Mouse (Mus musculus) CH12.LX (cell line): ENCODE results near the gene Gne. TPM values are rescaled to one million over a fixed set of nuclear protein-coding genes. Genes with fewer than 3 reads are reported as not detected.

Experiments
- DNase-seq: peaks from one replicate; pipeline ENCODE4 v3.0.0-alpha.2; 2013; ENCODE audit errors: extremely low read depth
- H3K27ac ChIP-seq: 2 replicates; pipeline ENCODE4 v1.5.1; 2012; ENCODE audit warnings: low read depth, mild to moderate bottlenecking, control low read depth, moderate library complexity; ENCODE audit not compliant: insufficient read depth
- H3K27me3 ChIP-seq: replicated peaks from 2 replicates; pipeline ENCODE3; 2012; ENCODE audit warnings: inconsistent platforms
- H3K36me3 ChIP-seq, 2 experiments: replicated peaks in 1 of 2; 2 replicates each; pipeline versions ENCODE3 to v1.6.1; 2012; ENCODE audit warnings: inconsistent platforms in 1 of 2, low read length in 1 of 2, mild to moderate bottlenecking in 1 of 2, mixed read lengths in 1 of 2, moderate library complexity in 1 of 2; ENCODE audit not compliant: control insufficient read depth in 1 of 2, insufficient read depth in 1 of 2
- H3K4me1 ChIP-seq, 2 experiments: 2 replicates each; pipeline ENCODE4 v1.6.1; 2012; ENCODE audit warnings: inconsistent platforms in 1 of 2, moderate library complexity in 1 of 2; ENCODE audit not compliant: insufficient read depth in 2 of 2, control insufficient read depth in 1 of 2
- H3K4me2 ChIP-seq: 2 replicates; pipeline ENCODE4 v1.6.1; 2012; ENCODE audit warnings: low read depth, mild to moderate bottlenecking, control low read depth; ENCODE audit not compliant: poor library complexity, insufficient read depth, severe bottlenecking
- H3K4me3 ChIP-seq, 3 experiments: fragments of 150-350 bp in 1 of 3; sonication (generic) in 1 of 3; replicated peaks in 1 of 3; 2 replicates each; pipeline versions ENCODE3 to v1.5.1; 2011 to 2012; ENCODE audit warnings: low read depth in 2 of 3, low read length in 2 of 3, mild to moderate bottlenecking in 2 of 3, moderate library complexity in 2 of 3, control low read depth in 1 of 3, improper control_type of control experiment in 1 of 3, inconsistent platforms in 1 of 3, mixed read lengths in 1 of 3; ENCODE audit not compliant: poor library complexity in 1 of 3
- H3K79me2 ChIP-seq: replicated peaks from 2 replicates; pipeline ENCODE4 v1.6.1; 2012; ENCODE audit warnings: mild to moderate bottlenecking, moderate library complexity; ENCODE audit not compliant: control insufficient read depth, poor library complexity, insufficient read depth, severe bottlenecking; ENCODE audit errors: extremely low read depth
- H3K9ac ChIP-seq: 2 replicates; pipeline ENCODE4 v1.6.1; 2012; ENCODE audit warnings: low read depth, mild to moderate bottlenecking, control low read depth, moderate library complexity; ENCODE audit not compliant: insufficient read depth
- H3K9me3 ChIP-seq: replicated peaks from 2 replicates; pipeline ENCODE3; 2012; ENCODE audit warnings: low read length, inconsistent platforms, mixed read lengths
- CHD1 ChIP-seq: IDR thresholded peaks from 2 replicates; pipeline ENCODE4 v1.6.1; 2012; ENCODE audit warnings: low read depth, low read length, improper control_type of control experiment, inconsistent platforms
- CTCF ChIP-seq, 2 experiments: IDR thresholded peaks in 1 of 2; conservative IDR thresholded peaks in 1 of 2; 2 replicates each; pipeline ENCODE4 v1.5.1; 2011 to 2012; ENCODE audit warnings: low read depth in 2 of 2, low read length in 2 of 2, improper control_type of control experiment in 1 of 2, inconsistent platforms in 1 of 2, mild to moderate bottlenecking in 1 of 2, moderate library complexity in 1 of 2
- E2F4 ChIP-seq: IDR thresholded peaks from 2 replicates; pipeline ENCODE4 v1.6.1; 2011; ENCODE audit warnings: low read depth, low read length, improper control_type of control experiment; ENCODE audit not compliant: insufficient replicate concordance
- ELF1 ChIP-seq: IDR thresholded peaks from 2 replicates; pipeline ENCODE4 v1.6.1; 2014; ENCODE audit warnings: low read depth, mild to moderate bottlenecking, inconsistent platforms, low read length, improper control_type of control experiment
- ETS1 ChIP-seq: conservative IDR thresholded peaks from 2 replicates; pipeline ENCODE4 v1.6.1; 2012; ENCODE audit warnings: low read depth, mild to moderate bottlenecking, inconsistent platforms, low read length, improper control_type of control experiment, moderate library complexity
- IRF4 ChIP-seq: IDR thresholded peaks from 2 replicates; pipeline ENCODE4 v1.6.1; 2014; ENCODE audit warnings: low read depth, mild to moderate bottlenecking, inconsistent platforms, low read length, improper control_type of control experiment
- KAT2A ChIP-seq: IDR thresholded peaks from 2 replicates; pipeline ENCODE4 v1.6.1; 2012; ENCODE audit warnings: low read length, improper control_type of control experiment, inconsistent platforms; ENCODE audit not compliant: insufficient replicate concordance
- MXI1 ChIP-seq: IDR thresholded peaks from 2 replicates; pipeline ENCODE4 v1.6.1; 2011; ENCODE audit warnings: mild to moderate bottlenecking, low read depth, low read length, improper control_type of control experiment
- MYC ChIP-seq: IDR thresholded peaks from 2 replicates; pipeline ENCODE4 v1.6.1; 2011; ENCODE audit warnings: low read depth, mild to moderate bottlenecking, improper control_type of control experiment, low read length
- NRF1 ChIP-seq: IDR thresholded peaks from 2 replicates; pipeline ENCODE4 v1.6.1; 2014; ENCODE audit warnings: low read depth, mild to moderate bottlenecking, inconsistent platforms, low read length, improper control_type of control experiment, moderate library complexity
- RAD21 ChIP-seq: IDR thresholded peaks from 2 replicates; pipeline ENCODE4 v1.6.1; 2011; ENCODE audit warnings: low read depth, mild to moderate bottlenecking, low read length, improper control_type of control experiment, moderate library complexity
- RCOR1 ChIP-seq: conservative IDR thresholded peaks from 2 replicates; pipeline ENCODE4 v1.6.1; 2012; ENCODE audit warnings: low read depth, mild to moderate bottlenecking, inconsistent platforms, low read length, improper control_type of control experiment
- SMC3 ChIP-seq: IDR thresholded peaks from 2 replicates; pipeline ENCODE4 v1.6.1; 2011; ENCODE audit warnings: low read depth, low read length, improper control_type of control experiment
- UBTF ChIP-seq: IDR thresholded peaks from 2 replicates; pipeline ENCODE4 v1.6.1; 2012; ENCODE audit warnings: low read depth, mild to moderate bottlenecking, inconsistent platforms, low read length, improper control_type of control experiment, moderate library complexity
- ZC3H11A ChIP-seq: IDR thresholded peaks from 2 replicates; pipeline ENCODE4 v1.6.1; 2012; ENCODE audit warnings: low read depth, mild to moderate bottlenecking, inconsistent platforms, low read length, improper control_type of control experiment
- ZKSCAN1 ChIP-seq: IDR thresholded peaks from 2 replicates; pipeline ENCODE4 v1.6.1; 2012; ENCODE audit warnings: low read depth, inconsistent platforms, low read length, improper control_type of control experiment, borderline replicate concordance
- dilution Hi-C: fragments of 300-500 bp; cut with MboI; formaldehyde crosslinking; loops from 2 replicates; pipeline ENCODE4 v1.14.3; 2020; ENCODE audit warnings: low sequenced_read_pairs; ENCODE audit not compliant: extremely low pct_unique_long_range_greater_than_20kb, extremely low pct_ligation_motif_present
- in situ Hi-C: fragments of 300-500 bp; cut with MboI; formaldehyde crosslinking; loops from 3 replicates; pipeline ENCODE4 v1.14.3; 2019; ENCODE audit warnings: low sequenced_read_pairs, low pct_ligation_motif_present, low pct_unique_long_range_greater_than_20kb, mixed read lengths
- polyA plus RNA-seq: library from polyadenylated mRNA; unstranded; fragments of >175 nt; gene quantifications from 2 replicates; pipeline ENCODE4 v1.2.1, GENCODE M21; 2012; ENCODE audit warnings: low read depth; ENCODE audit not compliant: insufficient read length
- total RNA-seq, 2 experiments: library from RNA; depleted of rRNA; stranded (reverse); fragments of 300-350 nt in 1 of 2; fragments of >200 nt in 1 of 2; gene quantifications; 2 replicates each; pipeline ENCODE4 v1.2.3; 2012 to 2014

Gne gene
- total and polyA plus RNA-seq, 3 experiments = 34.4 to 37.1 (median 35.3) TPM

- Histone ChIP-seq H3K79me2 (no peaks in the 10 kb centered on the region), H3K4me3 (no peak overlapping the region), H3K27ac (no peak overlapping the region), H3K36me3 (no peaks in the 10 kb centered on the region), H3K4me1 (no peaks in the 10 kb centered on the region), H3K9me3 (no peaks in the 10 kb centered on the region), H3K4me2 (no peak overlapping the region), H3K9ac (no peak overlapping the region), H3K27me3 (no peaks in the 10 kb centered on the region)
- no peak for TF ChIP-seq KAT2A
- TF ChIP-seq ZC3H11A = no peak
- TF ChIP-seq MYC = no peak
- TF ChIP-seq CHD1 = no peak
- TF ChIP-seq IRF4 = no peak
- in situ Hi-C loops (no loop called here), dilution Hi-C loops (no loop called here)
- DNase-seq = no peak
Observed at GRCm38 (mm10) chr4:44092359-44092758, 8.4 kb upstream of the Gne start.

DNA sequence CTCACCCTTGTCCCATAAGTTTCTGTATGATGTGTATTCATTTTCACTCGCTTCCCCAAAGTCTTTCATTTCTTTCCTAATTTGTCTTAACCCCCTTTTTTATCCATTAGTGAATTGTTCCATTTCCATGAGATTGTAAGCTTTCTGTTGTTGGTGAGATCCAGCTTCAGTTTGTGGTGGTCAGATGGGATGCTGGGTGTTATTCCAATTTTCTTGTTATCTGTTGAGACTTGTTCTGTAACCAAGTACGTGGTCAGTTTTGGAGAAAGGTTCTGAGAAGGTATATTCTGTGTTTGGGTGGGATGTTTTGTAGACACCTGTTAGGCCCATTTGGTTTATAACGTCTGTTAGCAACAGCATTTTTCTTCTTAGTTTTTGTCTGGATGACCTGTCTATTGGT, 1.6 kb upstream of the Gne start:
- no peak for DNase-seq
- H3K9ac ChIP-seq = no peak overlapping the region
- TF ChIP-seq ZKSCAN1 = no peak
- no peak for TF ChIP-seq ELF1
- TF ChIP-seq IRF4 = no peak
- TF ChIP-seq E2F4 = no peak
- no peak for TF ChIP-seq MXI1
- no peak for TF ChIP-seq RAD21
- no peak for TF ChIP-seq RCOR1
- TF ChIP-seq UBTF = no peak
- H3K4me1 ChIP-seq = peaks cover 0 to 14% of the 10 kb centered on the region in 2 experiments; a peak in 2 of 4 replicates
- dilution Hi-C loops (no loop called here), in situ Hi-C loops (no loop called here)
- no peak overlapping the region for H3K27ac ChIP-seq
- peaks cover 3% of the 10 kb centered on the region for H3K27me3 ChIP-seq
- no peaks in the 10 kb centered on the region for H3K36me3 ChIP-seq
- H3K4me3 ChIP-seq = no peak overlapping the region
- H3K9me3 ChIP-seq = peaks cover 2% of the 10 kb centered on the region
- H3K4me2 ChIP-seq = no peak overlapping the region
- H3K79me2 ChIP-seq = no peaks in the 10 kb centered on the region

DNA sequence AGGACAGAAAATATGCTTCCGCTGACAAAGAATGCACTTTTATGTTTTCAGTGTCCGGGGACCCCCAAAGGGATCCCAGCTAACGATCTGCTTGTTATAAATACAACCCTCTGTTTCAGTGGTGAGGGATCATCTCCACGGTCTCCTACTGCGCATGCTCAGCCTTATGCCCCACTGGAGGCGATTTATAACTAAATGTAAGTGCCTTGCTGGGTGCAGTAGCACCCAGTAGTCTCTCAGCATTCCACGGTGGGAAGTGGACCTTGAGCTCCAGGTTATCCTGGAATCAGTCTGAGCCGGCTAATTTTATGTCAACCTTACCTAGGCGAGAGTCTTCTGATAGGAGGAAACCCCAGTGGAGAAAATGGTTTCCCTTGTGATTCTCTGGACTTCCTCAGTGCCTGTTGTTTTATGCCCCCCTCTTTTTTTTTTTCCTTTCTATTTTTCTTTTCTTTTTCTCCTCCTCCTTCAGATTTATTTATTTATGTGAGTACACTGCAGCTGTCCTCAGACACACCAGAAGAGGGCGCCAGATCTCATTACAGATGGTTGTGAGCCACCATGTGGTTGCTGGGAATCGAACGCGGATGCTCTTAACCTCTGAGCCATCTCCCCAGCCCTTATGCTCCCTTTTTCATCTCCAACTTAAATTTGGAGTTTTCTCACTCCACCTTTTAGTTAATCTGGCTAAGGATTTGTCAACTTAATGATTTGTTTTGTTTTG, 787 bp upstream of the Gne start:
- H3K4me2 ChIP-seq = peak overlapping the region; percentile 54
- peaks cover 3% of the 10 kb centered on the region for H3K27me3 ChIP-seq
- peak overlapping the region in 1 of 3 experiments; percentile 25 for H3K4me3 ChIP-seq
- dilution Hi-C loops = no loop called here
- H3K36me3 ChIP-seq = no peaks in the 10 kb centered on the region
- in situ Hi-C loops = no loop called here
- H3K9ac ChIP-seq = no peak overlapping the region
- no peak overlapping the region for H3K27ac ChIP-seq
- peaks cover 0 to 14% of the 10 kb centered on the region in 2 experiments; a peak in 2 of 4 replicates for H3K4me1 ChIP-seq
- TF ChIP-seq ETS1 (no peak), SMC3 (peak; percentile 10; the same call in 1 of the 2 replicates), RAD21 (no peak), ZC3H11A (no peak), CTCF (conservative IDR thresholded peaks at IDR 0.05 in 1 of 2, IDR thresholded peaks at IDR 0.05 in 1 of 2; ENCODE audit: low read depth in 2 of 2, low read length in 2 of 2) (peak in 1 of 2 experiments; percentile 48; a peak in 2 of 4 replicates), NRF1 (peak; percentile 65)
- TF ChIP-seq, all 38 proteins: peak for 3
- Histone ChIP-seq H3K9me3 (peaks cover 2% of the 10 kb centered on the region), H3K79me2 (no peaks in the 10 kb centered on the region)
- DNase-seq = no peak
